Mouse (Mus musculus) spleen, postnatal 0 days (tissue): Measurements from ENCODE around the gene Gm10073. TPM values are rescaled to one million over a fixed set of nuclear protein-coding genes. Genes with fewer than 3 reads are reported as not detected.

Source experiments
- polyA plus RNA-seq: library from polyadenylated mRNA; unstranded; fragments of >200 nt; fragmentation: Nextera tagmentation; extraction: Ambion mirVana; gene quantifications from 2 replicates; pipeline ENCODE4 v1.2.1, GENCODE M21; 2015

Gene Gm10073
- 13.0 and 13.9 TPM in 2 replicates for polyA plus RNA-seq

GRCm38 (mm10) chr8:106573168-106573567 is at the start of gene Gm10073:
Gm10073 (minus strand) TSS chr8:106573461.

DNA sequence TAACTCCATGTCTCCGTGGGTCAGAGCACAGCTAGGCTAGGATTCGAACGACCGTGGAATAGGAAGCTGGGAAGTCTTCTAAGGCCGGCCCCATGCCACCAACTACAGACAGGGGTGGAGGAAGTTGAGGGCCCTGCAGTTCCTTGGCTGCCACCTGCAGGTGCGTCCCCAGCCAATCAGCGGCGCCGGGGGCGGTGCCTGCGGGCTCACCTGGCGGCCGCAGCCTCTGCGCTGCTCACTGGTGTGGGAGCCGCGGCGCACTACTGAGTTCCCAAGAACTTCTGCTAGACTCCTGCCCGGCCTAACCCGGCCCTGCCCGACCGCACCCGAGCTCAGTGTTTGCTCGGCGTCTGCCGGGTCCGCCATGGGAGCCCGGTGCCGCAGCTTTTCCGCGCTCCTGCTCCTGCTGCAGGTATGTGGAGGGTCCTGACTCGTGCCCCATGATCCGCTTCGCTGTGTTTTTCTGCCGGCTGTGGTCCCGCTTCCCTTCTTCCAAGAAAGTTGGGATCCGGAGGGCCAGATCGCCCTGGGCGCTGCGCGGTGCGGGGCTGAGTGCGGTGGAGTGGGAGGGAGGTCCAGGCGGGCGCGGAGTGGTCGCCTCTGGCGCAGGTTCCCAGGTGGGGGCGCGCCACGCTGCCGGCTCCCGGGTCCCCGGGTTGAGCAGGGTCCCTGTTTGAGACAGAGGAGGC is 30.0 kb upstream of the Gm10073 start, which contains the start of gene Cdh1:
TSS of gene Cdh1 (plus strand) at position 221 of the 689 bp plus-strand sequence.

Other genes with a start within 250 kb of the Gm10073 start
- 0.82 and 1.3 TPM in 2 replicates for gene Smpd3, start 235.5 kb downstream of the Gm10073 start, polyA plus RNA-seq
- gene Zfp90, start 158.1 kb downstream of the Gm10073 start, polyA plus RNA-seq = 4.4 and 6.8 TPM in 2 replicates
- not detected in 2 replicates for gene 6030452D12Rik, start 72.9 kb downstream of the Gm10073 start, polyA plus RNA-seq
- 3.8 and 4.0 TPM in 2 replicates for gene Cdh3, start 62.6 kb downstream of the Gm10073 start, polyA plus RNA-seq
- gene Cdh1, start 29.9 kb upstream of the Gm10073 start, polyA plus RNA-seq = 0.76 and 0.87 TPM in 2 replicates
- gene Tango6, start 109.6 kb upstream of the Gm10073 start, polyA plus RNA-seq = 3.1 and 4.0 TPM in 2 replicates